Mouse (Mus musculus) E14TG2a.4 (cell line): ENCODE data around the gene S100a8.

ENCODE experiments used
- CTCF ChIP-seq: conservative IDR thresholded peaks from 2 replicates; pipeline ENCODE4 v1.5.1; 2014; ENCODE audit warnings: low read length
- NANOG ChIP-seq: IDR thresholded peaks from 2 replicates; pipeline ENCODE4 v1.6.1; 2014; ENCODE audit warnings: borderline replicate concordance, low read length, mixed read lengths
- POU5F1 ChIP-seq: IDR thresholded peaks from 2 replicates; pipeline ENCODE4 v1.6.1; 2014; ENCODE audit warnings: low read length, borderline replicate concordance

DNA sequence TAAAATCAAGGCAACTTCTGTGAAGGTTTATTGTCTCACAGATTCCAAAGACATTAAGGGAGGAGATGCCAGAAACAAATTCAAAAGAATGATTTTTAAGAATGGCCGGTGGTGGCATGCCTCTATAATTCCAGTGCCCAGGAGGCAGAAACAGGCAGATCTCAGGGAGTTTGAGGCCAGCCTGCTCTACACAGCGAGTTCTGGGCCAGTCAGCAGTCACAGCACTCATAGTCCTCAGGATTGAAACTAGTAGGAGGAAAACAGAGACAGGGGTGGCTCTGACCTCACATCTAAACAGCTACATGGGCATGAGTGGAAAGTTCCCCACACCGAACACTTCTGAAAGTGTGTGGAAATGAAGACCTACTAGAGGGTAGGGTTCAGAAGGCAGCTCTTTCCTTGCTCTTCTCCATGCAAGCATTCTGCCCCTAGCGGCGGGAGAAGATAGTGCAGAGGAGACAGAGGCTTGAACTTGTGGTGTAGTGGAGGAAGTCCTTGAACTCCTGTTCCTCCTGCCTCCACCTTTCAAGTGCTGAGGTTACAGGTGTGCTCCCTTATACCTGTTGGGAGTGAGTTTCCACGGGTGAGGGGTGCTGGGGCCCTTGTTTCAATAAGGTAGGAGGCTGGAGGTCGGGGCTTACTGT lies 29.1 kb upstream of the S100a8 start:
- TF ChIP-seq CTCF = peak; percentile 79
- no peak for TF ChIP-seq POU5F1
- no peak for TF ChIP-seq NANOG
